Mouse (Mus musculus): ENCODE measurements at regions not wholly inside any gene's neighbourhood (a gene's known extent, or its start where the extent isn't known, plus 50 kb on each side); places are given as distances from the start of the nearest gene placed in this dataset.

DNA sequence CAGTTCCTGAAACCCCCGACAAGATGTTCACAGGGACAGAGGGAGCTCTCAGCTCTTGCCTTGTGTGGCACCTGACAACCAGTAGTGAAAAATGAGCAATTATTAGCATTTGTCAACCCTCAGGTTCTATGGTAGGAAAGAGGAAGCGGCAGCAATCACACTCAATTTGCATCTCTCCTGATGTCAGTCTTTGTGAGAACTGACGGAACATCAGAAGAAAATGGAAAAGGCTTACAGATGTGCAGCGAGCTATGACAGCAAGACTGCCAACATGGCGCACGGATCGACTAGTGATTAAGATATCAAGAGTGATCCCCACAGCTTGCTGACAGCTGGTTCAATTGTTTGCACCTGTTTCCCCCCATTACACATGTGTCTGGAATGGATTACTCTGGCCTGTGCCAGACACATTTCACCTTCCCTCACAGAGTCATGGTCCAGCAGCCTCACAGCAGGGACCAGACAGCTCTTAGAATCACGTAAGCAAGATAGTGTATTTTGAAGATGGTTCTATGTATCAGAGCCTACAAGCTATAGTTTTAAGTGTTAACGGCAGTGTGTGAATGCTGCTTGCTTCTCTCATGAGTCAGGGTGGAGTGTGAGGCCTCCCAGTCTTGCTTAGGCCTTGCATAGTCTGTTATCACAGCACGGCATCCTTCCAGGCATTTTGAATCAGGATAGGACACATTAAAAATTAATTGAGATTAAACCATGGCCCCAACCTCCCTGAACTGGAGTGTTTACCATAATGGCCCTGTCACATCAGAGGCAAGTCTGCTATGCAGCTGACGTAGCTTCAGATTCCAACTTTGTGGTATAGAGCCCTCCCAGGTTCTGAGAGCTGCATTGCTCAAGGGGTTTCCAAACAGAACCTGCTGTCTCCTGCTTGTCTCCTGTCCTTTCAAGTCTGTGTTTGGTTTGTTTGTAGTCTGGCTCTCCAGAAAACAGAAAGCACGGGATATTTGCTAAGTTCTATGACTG lies 2258.0 kb downstream of the 4930444P10Rik start:
- TF ChIP-seq CTCF (IDR thresholded peaks at IDR 0.05; ENCODE audit: low read depth, low read length) (no peak), POLR2A (IDR thresholded peaks at IDR 0.05; ENCODE audit: borderline replicate concordance, low read depth, low read length) (no peak)

Measured in bone marrow macrophage, adult 2 months (primary cell).